Mouse (Mus musculus): ENCODE measurements at regions not wholly inside any gene's neighbourhood (a gene's known extent, or its start where the extent isn't known, plus 50 kb on each side); places are given as distances from the start of the nearest gene placed in this dataset.

DNA sequence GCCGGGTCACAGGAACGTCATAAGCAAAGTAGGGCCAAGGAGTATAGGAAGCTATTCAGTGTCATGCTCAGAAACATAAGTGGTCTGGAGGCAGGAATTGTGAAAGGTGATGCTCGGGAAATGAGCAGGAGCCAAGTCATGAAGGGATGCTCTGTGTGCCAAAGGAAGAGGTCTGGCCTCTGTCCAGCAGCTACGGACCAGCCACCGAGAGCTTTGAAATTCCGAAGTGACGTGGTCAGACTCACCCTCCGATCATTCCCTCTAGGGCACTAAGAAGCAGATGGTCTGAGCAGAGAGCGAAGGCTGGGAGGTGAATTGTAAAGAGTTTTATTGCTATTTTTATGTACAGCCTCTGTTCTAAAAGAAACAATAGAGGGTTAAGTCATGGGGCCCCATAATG lies 206.9 kb upstream of the Gm26657 start:
- TF ChIP-seq GATA1 (IDR thresholded peaks at IDR 0.05; ENCODE audit: borderline replicate concordance, low read length), result no peak
- TF ChIP-seq FLI1 (IDR thresholded peaks at IDR 0.05; ENCODE audit: low read length), result no peak
